In the genomic region with DNA sequence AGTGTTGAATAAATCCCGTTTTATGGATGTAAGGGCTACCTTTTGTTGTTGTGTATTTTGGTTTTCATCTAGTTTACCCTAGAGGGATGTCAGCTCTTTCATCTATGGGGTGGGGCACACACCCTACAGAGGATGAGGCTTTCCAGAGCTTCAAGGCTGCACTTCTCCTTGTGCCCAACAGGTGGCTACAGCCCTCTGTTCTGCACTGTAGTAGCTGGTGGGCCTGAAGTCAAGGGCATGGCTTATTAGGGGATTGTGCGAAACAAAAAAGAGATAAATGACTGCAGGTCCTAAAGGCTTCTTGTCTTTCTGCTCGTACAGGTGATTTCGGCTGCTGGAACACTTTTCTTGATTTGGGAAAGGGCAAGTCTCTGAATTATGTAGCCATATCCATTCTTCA, we compare ENCODE assay signal across 10 mouse cellular contexts. TPM values are rescaled to one million over a fixed set of nuclear protein-coding genes. Genes with fewer than 3 reads are reported as not detected.
A peak's percentile ranks its signal among the peaks of the same experiment; 100 is the strongest.
DNase-seq lines count a peak whose midpoint lies in the region; ATAC-seq and TF ChIP-seq lines count a peak whose summit lies in the region.
"Had no signal": no experiment of that assay in that cellular context is flagged by ENCODE, and none has a peak within 500 bp of the region (broad histone marks: within the 10 kb centered on the region; RNA-seq: fewer than 3 reads in every experiment).

No protein-coding gene starts in this region.

- no peaks in the 10 kb centered on the region for H3K36me3 ChIP-seq in liver, adult 2 months (ENCODE audit: control insufficient read depth, insufficient read depth, low read length)
- H3K36me3 ChIP-seq: embryonic facial prominence, embryonic 15.5 days had no signal

- H3K79me2 ChIP-seq in liver, adult 2 months (ENCODE audit: control insufficient read depth, insufficient read depth, low read length), result no peaks in the 10 kb centered on the region

- no peak overlapping the region for H3K4me3 ChIP-seq in liver, adult 2 months (ENCODE audit: insufficient read depth, low read depth, low read length)
- H3K4me3 ChIP-seq: embryonic facial prominence, embryonic 15.5 days had no signal

- TF ChIP-seq CTCF in liver, adult 2 months (IDR thresholded peaks at IDR 0.05; ENCODE audit: low read depth, low read length), result peak; percentile 63

- no peak for TF ChIP-seq POLR2A in liver, adult 2 months (IDR thresholded peaks at IDR 0.05; ENCODE audit: extremely low read depth, insufficient read depth, low read length)

- H3K27ac ChIP-seq in liver, adult 2 months (replicated peaks; ENCODE audit: insufficient read depth, low read depth, low read length), result no peak overlapping the region
- H3K27ac ChIP-seq: embryonic facial prominence, embryonic 15.5 days had no signal

- intact Hi-C loops in heart, postnatal 14 days (cut with DNase I), result loop anchor here (10.0 kb wide), 1 partner anchor 150 kb away; no protein-coding TSS in a partner anchor

- ATAC-seq in CD4-positive, CD25-positive, alpha-beta regulatory T cell, adult 4 months, result no peak
- ATAC-seq in monocyte, adult 5-6 weeks (replicated peaks; ENCODE audit: insufficient number of reproducible peaks, low FRiP score, low TSS enrichment, poor library complexity, severe bottlenecking), result peak; percentile 75; the same call in 1 of the 2 replicates
- ATAC-seq: intestine, embryonic 16.5 days had no signal

- H3K9ac ChIP-seq in liver, adult 2 months (ENCODE audit: low read depth, low read length), result no peak overlapping the region
- H3K9ac ChIP-seq: embryonic facial prominence, embryonic 15.5 days had no signal

- peak; percentile 37 for DNase-seq in CD4-positive, CD25-positive, alpha-beta regulatory T cell, adult 2 months (ENCODE audit: low read depth, low spot score)
- no peak for DNase-seq in liver, adult 2 months (ENCODE audit: extremely low read depth, low read depth, low spot score)
- DNase-seq in liver, result no peak
- DNase-seq in R1 (ENCODE audit: low read depth, low spot score), result peak; percentile 42
- DNase-seq in urinary bladder, adult 18-20 months (ENCODE audit: low spot score in 2 of 2), result no peak
- no peak for DNase-seq in heart, postnatal 14 days

- WGBS in liver, adult 2 months, result 81% methylated on average over 4 of the region's 4 CpGs

- H3K27me3 ChIP-seq in liver, adult 2 months (ENCODE audit: control insufficient read depth, insufficient read depth, low read length), result no peaks in the 10 kb centered on the region
- H3K27me3 ChIP-seq: embryonic facial prominence, embryonic 15.5 days had no signal

- no peaks in the 10 kb centered on the region; the same call in 1 of the 2 replicates for H3K4me1 ChIP-seq in liver, adult 2 months (ENCODE audit: control insufficient read depth, insufficient read depth, low read length)
- H3K4me1 ChIP-seq: embryonic facial prominence, embryonic 15.5 days had no signal

RNA-seq across cellular contexts. Expression of a gene that starts 27.9 kb away (rescaled TPM):
- polyA plus RNA-seq in CD4-positive, CD25-positive, alpha-beta regulatory T cell, adult 4 months (2017; shearing (Covaris generic)), result not detected
- total RNA-seq in liver, adult 2 months (2014; rRNA removed), result under 0.01 and 0.07 TPM in 2 replicates
- 0.02 TPM in 1 of 2 replicates, not detected in the other for polyA plus RNA-seq in liver, adult 2 months (2012; rRNA removed)
- total RNA-seq in monocyte, adult 5-6 weeks (2017), result not detected in 3 replicates
- 1 to 10 TPM; 1.5 to 2.0 TPM for total RNA-seq in heart, postnatal 14 days (2021)

Comparison
In these comparisons a context has a peak if more than half of its experiments do, and no peak if none do; other contexts are left out.
1. DNase-seq: peak in CD4-positive, CD25-positive, alpha-beta regulatory T cell, adult 2 months (single experiment) and R1 (single experiment); none in liver, adult 2 months (single experiment), liver (single experiment), urinary bladder, adult 18-20 months (0 of 2) and heart, postnatal 14 days (0 of 2).